Mouse (Mus musculus): ENCODE measurements around the gene Esrp2. TPM values are rescaled to one million over a fixed set of nuclear protein-coding genes. Genes with fewer than 3 reads are reported as not detected.

Esrp2 gene
- polyA plus RNA-seq (2015; fragmentation: Nextera tagmentation; extraction: Ambion mirVana) = 30.2 and 32.7 TPM in 2 replicates

DNA sequence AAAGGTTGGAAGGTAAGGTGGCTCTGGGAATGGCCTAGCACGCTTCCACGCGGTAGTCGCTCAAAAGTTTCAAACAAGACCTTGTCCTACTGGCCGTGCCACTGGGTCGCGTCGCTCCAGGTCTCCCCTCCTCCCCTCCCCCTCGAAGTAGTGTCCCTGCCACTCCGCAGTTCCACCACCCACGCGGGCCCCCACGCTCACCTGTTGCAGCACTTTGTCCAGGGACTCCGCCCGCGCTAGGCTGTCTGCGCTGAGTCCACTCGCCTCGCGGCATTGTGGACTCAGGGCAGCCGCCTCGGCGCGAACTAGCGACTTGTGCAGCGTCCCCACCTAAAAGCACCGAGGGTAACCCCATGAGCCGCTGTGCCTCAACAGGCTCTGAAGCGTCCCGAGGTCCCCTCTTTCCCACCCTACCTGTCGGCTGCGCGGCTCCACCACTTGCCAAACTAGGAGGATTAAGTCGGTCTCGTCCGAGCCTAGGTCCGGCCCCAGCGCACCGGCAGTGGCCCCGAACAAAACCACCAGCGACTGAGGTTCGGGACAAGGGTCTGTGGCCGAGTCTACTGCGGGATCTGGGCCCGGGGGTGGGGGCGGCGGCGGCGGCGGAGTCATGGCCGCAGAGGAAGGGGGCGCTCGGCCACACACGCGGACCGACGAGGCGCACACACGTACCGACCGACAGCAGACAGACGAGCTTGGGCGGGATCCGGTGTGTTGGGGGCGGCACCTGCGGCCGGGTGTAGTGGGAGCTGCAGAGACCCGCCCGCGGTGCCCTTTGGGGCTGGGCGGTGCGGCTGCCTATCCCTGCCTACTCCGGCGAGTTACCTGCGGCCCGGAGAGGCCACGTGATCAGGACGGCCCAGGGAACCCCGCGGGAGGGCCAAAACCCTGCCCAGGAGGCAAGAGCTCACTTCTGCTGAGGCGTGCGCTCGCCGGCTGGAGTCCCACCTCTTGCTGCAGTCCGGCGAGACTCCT is at the start of gene Esrp2:
Gene Esrp2, minus strand, starts transcription at position 819 of the 975 bp plus-strand sequence.
- H3K4me1 ChIP-seq (replicated peaks) = peaks cover 28% of the 10 kb centered on the region
- H3K9ac ChIP-seq = peak within 1 kb of the TSS; percentile 45
- H3K4me3 ChIP-seq (replicated peaks) = peak within 1 kb of the TSS; percentile 53
- H3K36me3 ChIP-seq = peaks cover 10% of the 10 kb centered on the region; the same call in 1 of the 2 replicates
- WGBS = under 1% methylated on average over 86 of the region's 86 CpGs
- H3K4me2 ChIP-seq (replicated peaks) = peak within 1 kb of the TSS; percentile 89
- ATAC-seq = peak; percentile 83
- peaks cover 30% of the 10 kb centered on the region for H3K27me3 ChIP-seq (replicated peaks)
- H3K9me3 ChIP-seq = no peaks in the 10 kb centered on the region
- peak within 1 kb of the TSS; percentile 86 for H3K27ac ChIP-seq

DNA sequence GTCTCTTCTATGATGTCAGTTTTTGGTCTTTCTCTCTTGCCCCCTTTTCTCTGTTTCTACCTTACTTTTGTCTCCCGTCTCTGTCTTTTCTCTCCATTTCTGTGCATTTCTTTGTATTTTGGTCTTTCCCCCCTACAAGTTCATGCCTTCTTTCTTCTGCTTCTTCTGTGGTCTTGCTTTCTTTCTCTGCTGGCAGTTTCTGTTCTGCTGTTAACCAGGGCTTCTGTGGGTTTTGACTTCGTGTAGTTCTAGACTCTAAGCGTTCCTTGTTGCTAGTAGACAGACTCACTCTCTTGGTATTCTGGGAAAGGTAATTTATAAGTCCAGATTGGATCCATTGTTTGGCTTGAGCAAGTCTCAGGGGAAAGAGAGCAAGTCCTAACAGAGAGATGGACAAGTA is 49.6 kb upstream of the Esrp2 start:
- Histone ChIP-seq H3K27ac (no peak overlapping the region), H3K4me3 (replicated peaks) (no peak overlapping the region), H3K27me3 (replicated peaks) (no peaks in the 10 kb centered on the region), H3K9ac (no peak overlapping the region), H3K4me1 (replicated peaks) (no peaks in the 10 kb centered on the region), H3K36me3 (peaks cover 2% of the 10 kb centered on the region; the same call in 1 of the 2 replicates), H3K4me2 (replicated peaks) (no peak overlapping the region), H3K9me3 (no peaks in the 10 kb centered on the region)
- 89% methylated on average over 3 of the region's 3 CpGs for WGBS
- ATAC-seq = no peak

DNA sequence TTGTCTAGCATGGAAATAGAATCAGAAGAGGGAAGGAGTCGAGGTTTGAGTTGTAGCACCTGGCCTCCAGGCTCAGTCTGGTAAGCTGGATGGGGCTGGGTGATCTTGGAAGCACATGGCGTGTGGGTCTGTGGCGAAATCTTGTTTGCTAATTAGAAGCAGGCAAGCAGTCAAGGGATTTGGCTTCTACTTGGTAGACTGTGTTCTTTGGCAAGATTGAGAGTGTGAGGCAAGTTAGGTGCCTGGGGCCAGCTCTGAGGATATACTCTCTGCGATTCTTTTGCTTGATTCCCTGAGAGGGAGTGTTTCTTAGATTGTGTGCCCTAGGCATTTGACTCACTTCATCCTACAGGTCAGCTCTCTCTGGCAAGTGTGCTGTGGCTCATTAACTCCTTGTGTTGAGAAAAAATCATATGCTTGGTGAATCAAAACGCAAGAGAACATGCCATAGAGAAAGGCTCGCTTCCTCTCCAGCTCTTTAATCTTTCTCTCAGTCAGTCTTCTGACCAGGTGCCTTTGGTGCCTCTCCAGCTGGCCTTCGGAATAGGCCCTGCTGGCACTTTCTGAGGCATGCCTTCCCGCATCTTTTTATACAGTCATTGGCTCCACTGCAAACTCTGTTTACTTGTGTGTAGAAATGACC is 49.0 kb upstream of the Esrp2 start:
- ATAC-seq = no peak
- no peak overlapping the region for H3K27ac ChIP-seq
- H3K9ac ChIP-seq = no peak overlapping the region
- WGBS = 85% methylated on average over 8 of the region's 8 CpGs
- no peak overlapping the region for H3K4me2 ChIP-seq (replicated peaks)
- H3K36me3 ChIP-seq = peaks cover 2% of the 10 kb centered on the region; the same call in 1 of the 2 replicates
- H3K27me3 ChIP-seq (replicated peaks) = no peaks in the 10 kb centered on the region
- H3K9me3 ChIP-seq = no peaks in the 10 kb centered on the region
- no peaks in the 10 kb centered on the region for H3K4me1 ChIP-seq (replicated peaks)
- H3K4me3 ChIP-seq (replicated peaks) = no peak overlapping the region

DNA sequence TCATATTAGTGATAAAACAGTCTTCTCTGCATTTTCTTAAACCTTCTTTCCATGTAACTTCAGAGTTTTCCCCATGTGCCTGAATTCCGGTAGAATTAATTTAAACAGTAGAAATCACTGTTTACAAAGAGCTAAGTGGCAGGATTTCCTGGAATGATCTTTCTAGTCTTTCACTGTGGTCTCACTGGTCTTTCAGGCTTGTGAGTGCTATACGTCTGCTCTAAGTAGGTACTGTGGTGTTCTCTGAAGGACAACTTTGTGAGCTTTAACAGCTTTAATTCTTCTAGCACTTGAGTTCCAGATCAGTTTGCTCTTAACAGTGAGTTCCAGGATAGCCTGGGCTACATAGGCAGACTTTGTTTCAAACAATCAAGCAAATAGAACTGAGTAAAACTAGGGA is 41.7 kb upstream of the Esrp2 start:
- Histone ChIP-seq H3K4me1 (replicated peaks) (peaks cover 11% of the 10 kb centered on the region), H3K27ac (no peak overlapping the region), H3K9me3 (no peaks in the 10 kb centered on the region), H3K4me2 (replicated peaks) (no peak overlapping the region), H3K9ac (no peak overlapping the region), H3K27me3 (replicated peaks) (no peaks in the 10 kb centered on the region), H3K4me3 (replicated peaks) (no peak overlapping the region), H3K36me3 (no peaks in the 10 kb centered on the region)
- ATAC-seq = no peak
- 33% methylated on average over 2 of the region's 2 CpGs for WGBS

DNA sequence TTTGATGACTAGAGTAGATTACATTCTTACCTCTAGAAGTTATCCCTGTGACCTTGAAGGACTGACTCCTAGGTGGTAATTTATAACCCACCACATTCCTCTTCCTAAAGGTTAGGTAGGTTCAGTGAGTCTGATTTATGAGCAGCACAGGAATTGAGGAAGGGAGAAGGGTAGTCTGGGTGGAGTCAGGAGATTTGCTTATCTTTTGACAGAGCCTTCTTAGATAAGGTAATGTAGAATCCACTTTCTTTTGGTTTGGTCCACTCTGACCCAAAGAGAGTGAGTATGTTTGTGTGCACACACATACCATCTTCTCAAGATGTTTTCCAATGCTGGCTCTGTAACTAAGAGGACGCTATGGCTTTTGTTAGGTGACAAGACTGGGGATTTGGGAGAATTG is 40.8 kb upstream of the Esrp2 start:
- 53% methylated on average over 1 of the region's 1 CpGs for WGBS

DNA sequence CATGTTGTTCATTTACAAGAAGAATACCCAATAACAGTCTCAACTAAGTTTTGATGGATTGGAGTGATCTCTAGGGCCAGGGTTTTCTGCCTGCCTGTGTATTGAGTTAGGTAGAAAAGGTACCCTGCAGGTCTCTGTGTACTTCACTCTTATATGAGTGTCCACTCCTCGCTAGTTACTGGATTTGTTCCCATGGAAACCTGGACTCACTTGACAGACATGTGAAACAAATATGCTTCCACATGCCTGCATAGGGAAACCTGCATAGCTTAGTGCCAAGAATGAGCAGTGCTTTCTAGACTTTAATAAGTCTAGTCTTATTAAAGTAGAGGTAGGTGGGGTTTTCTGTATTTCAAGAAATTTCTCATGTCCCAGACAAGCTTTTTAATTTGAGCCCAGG is 40.1 kb upstream of the Esrp2 start:
- no peak overlapping the region for H3K4me2 ChIP-seq (replicated peaks)
- no peak overlapping the region for H3K27ac ChIP-seq
- 27% methylated on average over 1 of the region's 1 CpGs for WGBS
- H3K27me3 ChIP-seq (replicated peaks) = no peaks in the 10 kb centered on the region
- H3K4me1 ChIP-seq (replicated peaks) = peaks cover 11% of the 10 kb centered on the region
- no peaks in the 10 kb centered on the region for H3K9me3 ChIP-seq
- no peaks in the 10 kb centered on the region for H3K36me3 ChIP-seq
- H3K9ac ChIP-seq = no peak overlapping the region
- no peak overlapping the region for H3K4me3 ChIP-seq (replicated peaks)
- no peak for ATAC-seq

More for the DNA sequence above, 40.8 kb upstream of the Esrp2 start:
- Histone ChIP-seq H3K9me3 (no peaks in the 10 kb centered on the region), H3K27ac (no peak overlapping the region), H3K27me3 (replicated peaks) (no peaks in the 10 kb centered on the region), H3K9ac (no peak overlapping the region), H3K4me2 (replicated peaks) (no peak overlapping the region), H3K4me1 (replicated peaks) (peaks cover 11% of the 10 kb centered on the region), H3K36me3 (no peaks in the 10 kb centered on the region), H3K4me3 (replicated peaks) (no peak overlapping the region)
- ATAC-seq = no peak

DNA sequence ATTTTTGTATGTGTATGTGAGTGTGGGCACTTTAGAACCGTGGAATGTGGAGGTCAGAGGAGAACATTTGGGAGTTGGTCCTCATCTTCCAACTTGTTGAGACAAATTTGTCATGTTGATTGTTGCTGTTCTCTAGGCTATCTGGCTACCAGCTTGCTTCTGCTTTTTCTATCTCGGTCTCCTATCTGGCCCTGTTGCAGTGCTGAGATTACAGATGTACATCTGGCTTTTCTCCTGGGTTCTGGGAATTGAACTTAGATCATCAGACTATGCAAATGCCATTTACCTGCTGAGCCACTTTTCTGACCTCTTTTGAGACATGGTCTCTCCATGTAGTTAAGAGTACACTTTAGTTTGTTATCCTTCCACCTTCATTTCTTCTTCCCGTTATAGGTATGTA is 36.8 kb upstream of the Esrp2 start:
- Histone ChIP-seq H3K9ac (no peak overlapping the region), H3K27ac (no peak overlapping the region), H3K9me3 (no peaks in the 10 kb centered on the region), H3K36me3 (no peaks in the 10 kb centered on the region), H3K4me2 (replicated peaks) (no peak overlapping the region), H3K27me3 (replicated peaks) (no peaks in the 10 kb centered on the region), H3K4me3 (replicated peaks) (no peak overlapping the region), H3K4me1 (replicated peaks) (peaks cover 11% of the 10 kb centered on the region)
- ATAC-seq = no peak
- WGBS = 91% methylated on average over 3 of the region's 3 CpGs

DNA sequence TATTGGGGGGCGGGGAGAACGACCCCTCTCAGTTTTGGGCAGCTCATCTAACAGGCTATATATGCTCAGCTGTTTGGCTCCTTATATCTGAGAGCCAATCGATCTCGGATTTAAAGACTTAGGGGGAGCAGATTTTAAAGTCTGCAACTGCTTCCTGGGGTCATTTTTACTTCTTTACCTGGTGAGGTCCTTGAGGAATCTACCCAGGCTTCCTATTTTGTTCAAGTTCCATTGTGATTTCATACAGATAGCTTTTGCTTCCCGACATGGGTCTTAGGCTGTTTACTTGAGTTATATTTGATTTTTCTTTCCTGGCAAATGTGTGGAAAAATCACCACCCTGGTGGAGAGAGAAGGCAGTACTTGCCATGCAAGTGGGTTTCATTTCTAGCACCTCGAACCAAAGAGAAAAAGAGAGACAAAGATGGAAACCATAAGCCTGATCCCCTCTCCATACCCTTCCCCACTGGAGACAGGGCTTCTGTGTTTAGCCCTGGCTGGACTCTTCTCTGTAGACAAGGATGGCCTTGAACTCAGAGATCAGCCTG is 33.2 kb upstream of the Esrp2 start:
- no peak overlapping the region for H3K27ac ChIP-seq
- H3K9ac ChIP-seq = no peak overlapping the region
- H3K4me2 ChIP-seq (replicated peaks) = peak overlapping the region; percentile 94
- no peaks in the 10 kb centered on the region for H3K27me3 ChIP-seq (replicated peaks)
- H3K36me3 ChIP-seq = no peaks in the 10 kb centered on the region
- no peak for ATAC-seq
- 0 out of 2 replicates have a peak, but pooled peaks cover 4% of the 10 kb centered on the region for H3K4me1 ChIP-seq (replicated peaks)
- no peaks in the 10 kb centered on the region for H3K9me3 ChIP-seq
- WGBS = 34% methylated on average over 6 of the region's 6 CpGs
- H3K4me3 ChIP-seq (replicated peaks) = peak overlapping the region; percentile 89

DNA sequence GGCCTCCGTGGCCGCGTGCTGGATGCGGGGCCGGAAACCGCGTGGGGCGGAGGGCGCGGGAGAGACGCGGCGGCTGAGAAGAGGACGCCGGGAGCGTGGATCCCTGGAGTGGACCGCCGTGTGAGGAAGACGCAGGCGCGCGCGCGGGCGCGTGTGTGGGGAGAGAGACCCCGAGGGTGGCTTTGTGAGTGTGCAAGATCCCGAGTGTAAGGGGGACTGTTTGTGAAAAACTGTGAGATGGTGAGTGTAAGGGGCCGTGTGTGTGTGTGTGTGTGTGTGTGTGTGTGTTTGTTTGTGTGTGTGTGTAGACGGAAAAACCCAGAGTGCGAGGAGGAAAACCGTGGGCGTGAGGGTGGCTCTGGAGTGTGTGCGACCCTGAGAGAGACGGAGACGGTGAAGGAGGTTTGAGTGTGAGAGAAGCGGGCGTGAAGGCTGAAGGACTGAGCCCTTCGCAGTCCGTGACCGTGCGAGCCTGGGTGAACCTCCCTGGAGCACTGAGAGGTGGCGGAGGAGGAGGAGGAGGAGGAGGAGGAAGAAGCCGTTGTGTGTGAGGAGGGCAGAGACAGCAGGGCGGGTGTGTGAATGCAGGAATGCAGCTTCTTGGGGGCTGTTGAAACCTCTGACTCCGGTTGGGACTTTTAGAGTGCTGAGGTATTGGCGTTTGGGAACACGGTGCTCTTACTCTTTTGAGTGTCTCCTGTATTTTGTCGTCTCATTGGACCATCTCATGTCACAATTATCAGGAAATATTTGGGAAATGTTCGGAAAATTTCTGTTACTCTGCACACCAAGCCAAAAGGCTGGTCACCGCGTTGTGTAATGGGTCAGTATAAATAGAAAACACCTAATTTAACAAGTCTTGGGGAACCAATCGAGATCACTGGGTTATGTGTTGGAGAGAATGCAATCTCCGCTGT is 32.5 kb upstream of the Esrp2 start:
- ATAC-seq = peak; percentile 68
- H3K36me3 ChIP-seq = no peaks in the 10 kb centered on the region
- peak overlapping the region; percentile 94 for H3K4me2 ChIP-seq (replicated peaks)
- no peaks in the 10 kb centered on the region for H3K9me3 ChIP-seq
- peak overlapping the region; percentile 86 for H3K27ac ChIP-seq
- peak overlapping the region; percentile 89 for H3K4me3 ChIP-seq (replicated peaks)
- no peaks in the 10 kb centered on the region for H3K27me3 ChIP-seq (replicated peaks)
- H3K9ac ChIP-seq = peak overlapping the region; percentile 83
- 0 out of 2 replicates have a peak, but pooled peaks cover 4% of the 10 kb centered on the region for H3K4me1 ChIP-seq (replicated peaks)
- WGBS = 1% methylated on average over 52 of the region's 54 CpGs

DNA sequence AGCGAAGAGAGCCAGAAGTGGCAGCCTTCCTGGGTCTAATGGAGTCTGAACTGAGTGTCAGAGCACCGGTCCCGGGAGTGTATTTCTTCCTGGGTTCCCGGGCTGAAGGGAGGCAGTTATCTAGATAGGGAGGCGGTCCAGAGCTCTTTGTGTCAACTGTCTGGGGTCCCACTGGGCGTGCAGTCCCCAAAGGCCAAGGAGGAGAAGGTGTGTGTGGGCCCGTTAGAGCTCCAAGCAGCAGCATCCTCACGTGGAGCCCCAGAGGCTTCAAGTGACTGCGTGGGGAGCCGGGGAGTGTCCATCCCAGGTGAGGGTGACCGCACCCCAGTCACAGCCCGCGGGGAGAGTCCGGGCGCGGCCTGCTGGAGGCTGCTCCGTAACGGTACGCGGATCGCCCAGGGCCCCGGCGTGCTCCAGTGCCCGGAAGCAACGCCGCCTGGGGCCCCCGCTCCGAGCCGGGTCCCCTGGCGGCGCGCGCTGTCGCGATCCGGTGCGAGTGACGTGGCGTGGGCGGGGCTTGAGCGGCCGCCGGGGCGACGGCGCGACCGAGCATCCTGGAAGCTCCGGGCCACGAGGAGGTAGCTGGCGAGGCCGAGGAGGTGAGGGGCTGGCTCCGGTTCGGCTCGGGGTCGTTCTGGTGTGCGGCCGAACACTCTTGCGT is 31.7 kb upstream of the Esrp2 start, which contains the start of gene Slc7a6:
Gene Slc7a6, plus strand, starts transcription at position 502 of the 661 bp plus-strand sequence.
- H3K4me2 ChIP-seq (replicated peaks) = peak within 1 kb of the TSS; percentile 94
- peak within 1 kb of the TSS; percentile 86 for H3K27ac ChIP-seq
- under 1% methylated on average over 52 of the region's 59 CpGs for WGBS
- ATAC-seq = peak; percentile 93
- peak within 1 kb of the TSS; percentile 89 for H3K4me3 ChIP-seq (replicated peaks)
- H3K9ac ChIP-seq = peak within 1 kb of the TSS; percentile 83
- no peaks in the 10 kb centered on the region for H3K9me3 ChIP-seq
- H3K36me3 ChIP-seq = no peaks in the 10 kb centered on the region
- H3K4me1 ChIP-seq (replicated peaks) = 0 out of 2 replicates have a peak, but pooled peaks cover 4% of the 10 kb centered on the region
- no peaks in the 10 kb centered on the region for H3K27me3 ChIP-seq (replicated peaks)

DNA sequence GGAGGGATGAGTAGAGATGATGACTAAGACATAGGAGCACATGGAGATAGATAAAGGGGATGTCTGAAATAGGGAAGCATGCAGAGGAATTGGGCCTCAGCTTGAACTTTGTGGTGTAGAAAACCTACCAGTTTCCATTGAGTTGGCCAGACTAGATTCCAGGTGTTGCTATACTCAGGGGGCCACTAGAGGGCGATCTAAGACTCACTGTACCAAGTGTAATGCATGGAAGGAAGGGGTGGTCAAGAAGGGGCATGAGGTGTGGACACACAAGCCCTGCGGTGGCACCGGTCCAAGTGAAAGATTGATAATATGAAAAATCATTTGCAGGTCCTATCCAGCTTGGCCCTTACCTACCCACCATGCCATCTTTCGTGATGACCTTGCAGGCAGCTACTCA is 28.7 kb upstream of the Esrp2 start:
- H3K27me3 ChIP-seq (replicated peaks) = no peaks in the 10 kb centered on the region
- H3K4me1 ChIP-seq (replicated peaks) = 0 out of 2 replicates have a peak, but pooled peaks cover 4% of the 10 kb centered on the region
- no peak overlapping the region for H3K4me3 ChIP-seq (replicated peaks)
- no peak overlapping the region for H3K4me2 ChIP-seq (replicated peaks)
- 42% methylated on average over 4 of the region's 4 CpGs for WGBS
- no peak overlapping the region for H3K9ac ChIP-seq
- no peak overlapping the region for H3K27ac ChIP-seq
- peaks cover 9% of the 10 kb centered on the region for H3K36me3 ChIP-seq
- no peak for ATAC-seq
- no peaks in the 10 kb centered on the region for H3K9me3 ChIP-seq

Data from intestine, embryonic 15.5 days (tissue).